9 mouse cellular contexts compared by ENCODE assay signal in the genomic region with DNA sequence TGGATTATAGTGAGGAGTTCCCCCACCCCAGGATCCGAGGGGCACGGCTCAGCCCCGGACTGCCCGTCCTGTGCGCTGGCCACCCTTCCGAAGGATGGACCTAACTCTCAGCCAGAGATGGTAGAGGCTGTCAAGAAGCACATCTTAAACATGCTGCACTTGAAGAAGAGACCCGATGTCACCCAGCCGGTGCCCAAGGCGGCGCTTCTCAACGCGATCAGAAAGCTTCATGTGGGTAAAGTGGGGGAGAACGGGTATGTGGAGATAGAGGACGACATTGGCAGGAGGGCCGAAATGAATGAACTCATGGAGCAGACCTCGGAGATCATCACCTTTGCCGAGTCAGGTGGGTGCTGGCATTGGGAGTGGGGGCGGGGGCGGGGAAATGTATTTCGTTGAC. TPM values are rescaled to one million over a fixed set of nuclear protein-coding genes. Genes with fewer than 3 reads are reported as not detected.
DNase-seq lines count a peak whose midpoint lies in the region; ATAC-seq and TF ChIP-seq lines count a peak whose summit lies in the region.
"Had no signal": no experiment of that assay in that cellular context is flagged by ENCODE, and none has a peak within 500 bp of the region (broad histone marks: within the 10 kb centered on the region; RNA-seq: fewer than 3 reads in every experiment).

No protein-coding gene starts in this region.

- no peak for TF ChIP-seq CTCF in ES-Bruce4 (IDR thresholded peaks at IDR 0.05; ENCODE audit: low read depth, low read length)

- H3K27me3 ChIP-seq in ES-Bruce4 (ENCODE audit: control insufficient read depth, insufficient read depth, low read length, poor library complexity, severe bottlenecking) = peaks cover 5% of the 10 kb centered on the region; the same call in 1 of the 2 replicates
- peaks cover 8% of the 10 kb centered on the region; the same call in 1 of the 2 replicates for H3K27me3 ChIP-seq in heart, embryonic 15.5 days

- H3K4me2 ChIP-seq in heart, embryonic 15.5 days = peak overlapping the region; percentile 68

- peak overlapping the region; percentile 46; the same call in 1 of the 2 replicates for H3K9ac ChIP-seq in ES-Bruce4 (ENCODE audit: low read depth, poor library complexity, severe bottlenecking)
- peak overlapping the region; percentile 59 for H3K9ac ChIP-seq in heart, embryonic 15.5 days

- whole genome bisulfite sequencing in heart, embryonic 15.5 days = under 1% methylated on average over 20 of the region's 20 CpGs

- no peak for TF ChIP-seq EP300 in ES-Bruce4 (IDR thresholded peaks at IDR 0.05; ENCODE audit: insufficient read depth, low read depth, low read length)

- no peaks in the 10 kb centered on the region for H3K4me1 ChIP-seq in ES-Bruce4 (ENCODE audit: control insufficient read depth, insufficient read depth, low read length)
- H3K4me1 ChIP-seq in heart, embryonic 15.5 days (replicated peaks) = peaks cover 28% of the 10 kb centered on the region

- peak; percentile 30 for DNase-seq in embryo, embryonic 9.5 days (ENCODE audit: extremely low spot score)
- DNase-seq in embryo, embryonic 10.5 days (ENCODE audit: low spot score) = no peak
- DNase-seq in yolk sac, embryonic 10.5 days (ENCODE audit: low spot score) = no peak
- no peak for DNase-seq in kidney, adult 8-10 months
- DNase-seq in left cerebral cortex, postnatal 14 days (ENCODE audit: low spot score in 2 of 2) = no peak

- H3K4me3 ChIP-seq in ES-Bruce4 (ENCODE audit: low read depth, low read length) = peak overlapping the region; percentile 43
- H3K4me3 ChIP-seq in heart, embryonic 15.5 days = peak overlapping the region; percentile 54

- no peak overlapping the region for H3K27ac ChIP-seq in ES-Bruce4 (ENCODE audit: insufficient read depth, low read length)
- H3K27ac ChIP-seq in heart, embryonic 15.5 days = peak overlapping the region; percentile 73

- H3K36me3 ChIP-seq in ES-Bruce4 (ENCODE audit: control insufficient read depth, insufficient read depth, low read length, poor library complexity, severe bottlenecking) = no peaks in the 10 kb centered on the region
- H3K36me3 ChIP-seq in heart, embryonic 15.5 days = no peaks in the 10 kb centered on the region
- H3K36me3 ChIP-seq: G1E had no signal

- intact Hi-C loops in left cerebral cortex, postnatal 14 days (cut with DNase I) = loop anchor here (10.0 kb wide), 3 partner anchors 337 to 947 kb away; no protein-coding TSS in a partner anchor

- no peaks in the 10 kb centered on the region for H3K9me3 ChIP-seq in ES-Bruce4 (replicated peaks; ENCODE audit: control insufficient read depth, insufficient read depth, low read length, poor library complexity, severe bottlenecking)
- H3K9me3 ChIP-seq in heart, embryonic 15.5 days (replicated peaks) = no peaks in the 10 kb centered on the region
- H3K9me3 ChIP-seq: G1E had no signal

- no peak for TF ChIP-seq POLR2A in ES-Bruce4 (IDR thresholded peaks at IDR 0.05; ENCODE audit: insufficient read depth, low read length)

- no peak for ATAC-seq in heart, embryonic 15.5 days (replicated peaks; ENCODE audit: insufficient number of reproducible peaks, insufficient read depth, low FRiP score, low read depth)
- peak; percentile 15 for ATAC-seq in megakaryocyte, adult 5-6 weeks (ENCODE audit: poor library complexity, severe bottlenecking)

RNA-seq across cellular contexts. Expression of gene Inhba, which starts 5.7 kb away (rescaled TPM):
- 6.4 and 7.0 TPM in 2 replicates for polyA plus RNA-seq in ES-Bruce4 (2011; ENCODE audit: insufficient read depth, insufficient read length, low read depth, missing spikeins)
- polyA plus RNA-seq in heart, embryonic 15.5 days (2015; fragmentation: Nextera tagmentation; extraction: Ambion mirVana) = 12.5 TPM in 2 replicates
- total RNA-seq in megakaryocyte, adult 5-6 weeks (2015) = 6.1 and 9.2 TPM in 2 replicates
- 2.6 and 5.4 TPM in 2 replicates for total RNA-seq in megakaryocyte, adult 5-6 weeks (2017)
- 10 to 100 TPM in 1 of 2 experiments, 1 to 10 TPM in 1; 8.2 to 12.1 TPM for total RNA-seq in left cerebral cortex, postnatal 14 days (2021)
- polyA plus RNA-seq: G1E had no signal
